Mouse (Mus musculus): ENCODE data around the gene Itga3. TPM values are rescaled to one million over a fixed set of nuclear protein-coding genes. Genes with fewer than 3 reads are reported as not detected.

The Itga3 gene
- polyA plus RNA-seq, 1 experiment from 2014 or later, result 8.0 TPM

DNA sequence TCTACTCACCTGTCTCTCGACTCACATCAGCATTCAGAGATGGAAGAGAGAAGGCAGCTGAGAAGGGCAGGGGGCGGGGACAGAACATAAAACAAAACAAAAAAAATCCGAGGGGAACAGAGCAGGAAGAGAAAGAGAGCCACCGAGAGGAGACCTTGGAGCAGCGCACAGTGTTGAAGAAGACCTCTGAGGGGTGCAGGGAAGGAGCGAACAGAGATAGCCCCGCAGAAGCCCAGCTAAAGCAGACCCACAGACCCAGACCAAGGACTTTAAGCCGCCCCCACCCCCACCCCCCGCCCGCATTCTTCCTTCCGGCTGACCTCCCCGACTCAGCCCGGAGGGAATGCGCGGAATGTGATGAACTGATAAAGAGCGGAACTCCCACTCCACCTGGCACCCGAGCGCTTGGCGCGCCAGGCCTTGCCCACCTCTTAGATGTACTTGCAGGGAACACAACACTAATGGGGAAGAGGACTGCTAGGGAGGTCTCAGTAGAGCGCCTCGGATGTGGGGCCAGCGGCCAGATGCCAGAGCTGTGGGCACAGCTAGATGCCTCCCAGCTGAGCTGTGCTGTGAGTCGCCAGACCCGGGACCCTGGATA lies 28.8 kb upstream of the Itga3 start:
- peaks cover 21% of the 10 kb centered on the region for H3K4me1 ChIP-seq
- WGBS, result 5% methylated on average over 25 of the region's 25 CpGs
- no peak overlapping the region; the same call in 1 of the 2 replicates for H3K4me3 ChIP-seq
- H3K27ac ChIP-seq, result no peak overlapping the region
- no peak overlapping the region for H3K9ac ChIP-seq
- H3K36me3 ChIP-seq, result no peaks in the 10 kb centered on the region
- peaks cover 20% of the 10 kb centered on the region for H3K27me3 ChIP-seq
- H3K4me2 ChIP-seq (replicated peaks), result peak overlapping the region; percentile 44
- no peaks in the 10 kb centered on the region for H3K9me3 ChIP-seq (replicated peaks)
- 0 out of 2 replicates have a peak, but pooled peaks have one; percentile 27 for ATAC-seq (ENCODE audit: low FRiP score)

DNA sequence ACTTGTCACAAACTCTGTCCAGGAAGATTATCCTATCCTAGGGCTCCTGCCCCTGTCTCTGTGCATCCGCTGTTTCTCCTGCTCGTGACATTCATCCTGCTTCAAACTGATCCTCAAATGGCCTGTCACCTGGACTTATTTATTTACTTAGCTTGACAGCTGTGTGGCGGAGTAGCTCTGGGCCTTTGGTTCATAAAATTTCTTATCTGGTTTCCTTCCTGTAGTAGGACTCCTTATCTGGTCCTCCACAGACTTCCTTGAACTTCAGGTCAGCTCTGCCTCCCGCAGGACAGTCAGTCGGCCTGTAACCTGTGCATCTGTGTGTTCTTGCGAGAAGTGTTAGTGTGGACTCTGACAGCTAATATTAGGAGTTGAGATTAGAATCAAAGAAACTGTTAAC lies 27.7 kb upstream of the Itga3 start:
- H3K27ac ChIP-seq, result no peak overlapping the region
- H3K27me3 ChIP-seq, result peaks cover 20% of the 10 kb centered on the region
- 69% methylated on average over 6 of the region's 6 CpGs for WGBS
- H3K4me1 ChIP-seq, result peaks cover 21% of the 10 kb centered on the region
- no peak overlapping the region for H3K4me2 ChIP-seq (replicated peaks)
- no peak overlapping the region for H3K4me3 ChIP-seq
- no peak for ATAC-seq (ENCODE audit: low FRiP score)
- H3K9ac ChIP-seq, result no peak overlapping the region
- no peaks in the 10 kb centered on the region for H3K36me3 ChIP-seq
- H3K9me3 ChIP-seq (replicated peaks), result no peaks in the 10 kb centered on the region

- peaks cover 17% of the 10 kb centered on the region for H3K27me3 ChIP-seq
- no peak overlapping the region for H3K9ac ChIP-seq
- H3K4me2 ChIP-seq (replicated peaks), result no peak overlapping the region
- no peak for ATAC-seq (ENCODE audit: low FRiP score)
- H3K4me1 ChIP-seq, result peaks cover 21% of the 10 kb centered on the region
- WGBS, result 93% methylated on average over 19 of the region's 19 CpGs
- H3K9me3 ChIP-seq (replicated peaks), result no peaks in the 10 kb centered on the region
- no peak overlapping the region for H3K4me3 ChIP-seq
- no peak overlapping the region for H3K27ac ChIP-seq
- no peaks in the 10 kb centered on the region for H3K36me3 ChIP-seq
These were observed 25.7 kb upstream of the Itga3 start for GRCm38 (mm10) chr11:95102161-95102904.

- no peak overlapping the region for H3K4me2 ChIP-seq (replicated peaks)
- H3K36me3 ChIP-seq, result no peaks in the 10 kb centered on the region
- H3K9ac ChIP-seq, result no peak overlapping the region
- peaks cover 14% of the 10 kb centered on the region for H3K27me3 ChIP-seq
- H3K9me3 ChIP-seq (replicated peaks), result no peaks in the 10 kb centered on the region
- H3K4me1 ChIP-seq, result peaks cover 25% of the 10 kb centered on the region
- H3K4me3 ChIP-seq, result no peak overlapping the region
- 19% methylated on average over 16 of the region's 16 CpGs for WGBS
- H3K27ac ChIP-seq, result no peak overlapping the region
- ATAC-seq (ENCODE audit: low FRiP score), result no peak
These were observed 24.6 kb upstream of the Itga3 start for GRCm38 (mm10) chr11:95101071-95101788.

GRCm38 (mm10) chr11:95100393-95100792 lies 23.8 kb upstream of the Itga3 start:
- no peaks in the 10 kb centered on the region for H3K9me3 ChIP-seq (replicated peaks)
- no peak overlapping the region for H3K27ac ChIP-seq
- H3K4me3 ChIP-seq, result no peak overlapping the region
- no peaks in the 10 kb centered on the region for H3K36me3 ChIP-seq
- H3K27me3 ChIP-seq, result peaks cover 6% of the 10 kb centered on the region; the same call in 1 of the 2 replicates
- 14% methylated on average over 3 of the region's 3 CpGs for WGBS
- no peak overlapping the region for H3K4me2 ChIP-seq (replicated peaks)
- peaks cover 22% of the 10 kb centered on the region for H3K4me1 ChIP-seq
- H3K9ac ChIP-seq, result no peak overlapping the region
- no peak for ATAC-seq (ENCODE audit: low FRiP score)

- H3K9me3 ChIP-seq (replicated peaks), result no peaks in the 10 kb centered on the region
- no peak overlapping the region for H3K27ac ChIP-seq
- no peak overlapping the region for H3K4me2 ChIP-seq (replicated peaks)
- H3K4me3 ChIP-seq, result no peak overlapping the region
- no peak overlapping the region for H3K9ac ChIP-seq
- ATAC-seq (ENCODE audit: low FRiP score), result no peak
- H3K4me1 ChIP-seq, result peaks cover 14% of the 10 kb centered on the region; the same call in 1 of the 2 replicates
- no peaks in the 10 kb centered on the region for H3K36me3 ChIP-seq
- WGBS, result 84% methylated on average over 5 of the region's 5 CpGs
- no peaks in the 10 kb centered on the region for H3K27me3 ChIP-seq
These were observed 21.9 kb upstream of the Itga3 start for GRCm38 (mm10) chr11:95098346-95099095.

DNA sequence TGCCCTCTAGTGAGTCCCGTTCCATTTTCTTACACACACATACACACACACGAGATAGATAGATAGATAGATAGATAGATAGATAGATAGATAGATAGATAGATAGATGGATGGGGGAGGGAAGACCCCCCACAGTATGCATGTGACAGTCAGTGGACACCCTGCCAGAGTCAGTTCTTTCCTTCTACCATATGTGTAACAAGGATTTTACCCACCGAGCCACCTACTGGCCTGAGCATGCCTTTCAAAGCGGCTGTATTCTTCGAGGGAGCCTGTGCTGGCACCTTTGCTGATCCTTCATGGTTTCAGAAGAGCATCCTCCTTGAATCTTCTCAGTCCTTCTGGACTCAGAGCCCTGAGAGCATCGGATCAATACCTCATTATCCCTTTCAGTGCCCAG lies 21.3 kb upstream of the Itga3 start:
- Histone ChIP-seq H3K36me3 (no peaks in the 10 kb centered on the region), H3K9me3 (replicated peaks) (no peaks in the 10 kb centered on the region), H3K4me3 (no peak overlapping the region), H3K27ac (no peak overlapping the region), H3K27me3 (no peaks in the 10 kb centered on the region), H3K4me1 (peaks cover 14% of the 10 kb centered on the region; the same call in 1 of the 2 replicates), H3K9ac (no peak overlapping the region), H3K4me2 (replicated peaks) (no peak overlapping the region)
- 65% methylated on average over 6 of the region's 6 CpGs for whole genome bisulfite sequencing
- ATAC-seq (ENCODE audit: low FRiP score), result no peak

DNA sequence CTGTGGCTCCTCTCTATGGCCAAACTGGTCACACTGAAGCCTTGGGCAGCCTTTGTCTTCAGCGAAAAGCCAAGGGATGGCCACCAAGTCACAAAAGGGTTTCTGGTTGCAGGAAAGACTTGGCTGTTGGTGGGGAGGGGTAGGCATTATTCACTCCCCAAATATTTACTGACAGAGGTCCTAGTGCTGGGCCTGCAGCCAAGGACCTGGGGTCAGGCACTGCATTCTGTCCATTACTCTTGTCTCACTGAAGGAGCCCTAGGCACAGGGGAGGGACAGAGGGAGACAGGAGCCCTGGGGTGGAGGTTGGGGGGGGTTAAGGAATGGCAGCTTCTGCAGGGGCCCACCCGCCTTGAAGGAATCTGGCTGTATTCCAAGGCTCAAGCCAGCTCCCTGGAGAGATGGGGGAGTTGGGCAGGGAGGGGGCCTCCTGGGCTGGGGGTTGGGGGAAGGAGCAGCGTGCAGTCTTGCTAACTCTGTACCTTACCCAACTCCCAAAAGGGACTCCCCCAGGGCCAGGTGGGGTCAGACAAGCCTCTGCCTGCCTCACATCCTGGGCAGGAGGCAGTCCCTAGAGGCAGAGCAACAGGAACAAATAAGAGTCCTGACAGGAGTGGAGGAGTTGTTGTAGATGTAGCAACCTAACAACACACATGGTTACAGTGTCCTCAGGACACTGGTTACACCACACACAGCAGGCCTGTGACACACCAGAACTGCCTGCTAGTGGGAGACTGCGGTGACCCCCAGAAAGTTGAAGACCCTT lies 20.2 kb upstream of the Itga3 start:
- Histone ChIP-seq H3K9ac (no peak overlapping the region), H3K27me3 (no peaks in the 10 kb centered on the region), H3K4me1 (peaks cover 14% of the 10 kb centered on the region; the same call in 1 of the 2 replicates), H3K9me3 (replicated peaks) (no peaks in the 10 kb centered on the region), H3K27ac (no peak overlapping the region), H3K4me2 (replicated peaks) (no peak overlapping the region), H3K36me3 (no peaks in the 10 kb centered on the region), H3K4me3 (no peak overlapping the region)
- WGBS, result 49% methylated on average over 4 of the region's 4 CpGs
- no peak for ATAC-seq (ENCODE audit: low FRiP score)

- Histone ChIP-seq H3K9me3 (replicated peaks) (no peaks in the 10 kb centered on the region), H3K4me1 (peaks cover 10% of the 10 kb centered on the region; the same call in 1 of the 2 replicates), H3K27ac (no peak overlapping the region), H3K27me3 (no peaks in the 10 kb centered on the region), H3K9ac (no peak overlapping the region), H3K36me3 (no peaks in the 10 kb centered on the region), H3K4me2 (replicated peaks) (no peak overlapping the region), H3K4me3 (no peak overlapping the region)
- WGBS, result 83% methylated on average over 10 of the region's 10 CpGs
- no peak for ATAC-seq (ENCODE audit: low FRiP score)
These were observed 19.0 kb upstream of the Itga3 start for GRCm38 (mm10) chr11:95095596-95095995.

GRCm38 (mm10) chr11:95093077-95093476 lies 16.5 kb upstream of the Itga3 start:
- ATAC-seq (ENCODE audit: low FRiP score), result no peak
- Histone ChIP-seq H3K36me3 (no peaks in the 10 kb centered on the region), H3K4me3 (no peak overlapping the region), H3K27me3 (no peaks in the 10 kb centered on the region), H3K27ac (no peak overlapping the region), H3K9me3 (replicated peaks) (no peaks in the 10 kb centered on the region), H3K4me2 (replicated peaks) (no peak overlapping the region), H3K4me1 (peaks cover 7% of the 10 kb centered on the region; the same call in 1 of the 2 replicates), H3K9ac (no peak overlapping the region)
- 82% methylated on average over 5 of the region's 5 CpGs for WGBS

Data from hindbrain, embryonic 12.5 days (tissue).